Mouse (Mus musculus): Measurements from ENCODE around the gene Arhgef19. TPM values are rescaled to one million over a fixed set of nuclear protein-coding genes. Genes with fewer than 3 reads are reported as not detected.
A peak's percentile ranks its signal among the peaks of the same experiment; 100 is the strongest.

Gene Arhgef19
- polyA plus RNA-seq, 1 experiment from 2014 or later, result 1.5 TPM

- ATAC-seq (replicated peaks; ENCODE audit: low FRiP score) (peak; percentile 37; the same call in 1 of the 2 replicates), DNase-seq (ENCODE audit: low spot score) (no peak)
- no peak overlapping the region for H3K4me2 ChIP-seq (ENCODE audit: low read depth, low read length, severe bottlenecking)
- no peaks in the 10 kb centered on the region for H3K9me3 ChIP-seq (ENCODE audit: control insufficient read depth, low read length)
- no peaks in the 10 kb centered on the region for H3K36me3 ChIP-seq (ENCODE audit: control insufficient read depth, insufficient read depth, low read length)
- H3K9ac ChIP-seq (ENCODE audit: low read length), result no peak overlapping the region
- H3K4me3 ChIP-seq (ENCODE audit: low read depth, low read length), result no peak overlapping the region
- peaks cover 25% of the 10 kb centered on the region for H3K4me1 ChIP-seq (replicated peaks; ENCODE audit: control insufficient read depth, insufficient read depth, low read length)
- WGBS, result 10% methylated on average over 11 of the region's 11 CpGs
- H3K27ac ChIP-seq (ENCODE audit: low read depth, low read length), result no peak overlapping the region
- peaks cover 56% of the 10 kb centered on the region for H3K27me3 ChIP-seq (ENCODE audit: control insufficient read depth, insufficient read depth, low read length)
These were observed 9.3 kb downstream of the Arhgef19 start for GRCm38 (mm10) chr4:141248614-141248978.

DNA sequence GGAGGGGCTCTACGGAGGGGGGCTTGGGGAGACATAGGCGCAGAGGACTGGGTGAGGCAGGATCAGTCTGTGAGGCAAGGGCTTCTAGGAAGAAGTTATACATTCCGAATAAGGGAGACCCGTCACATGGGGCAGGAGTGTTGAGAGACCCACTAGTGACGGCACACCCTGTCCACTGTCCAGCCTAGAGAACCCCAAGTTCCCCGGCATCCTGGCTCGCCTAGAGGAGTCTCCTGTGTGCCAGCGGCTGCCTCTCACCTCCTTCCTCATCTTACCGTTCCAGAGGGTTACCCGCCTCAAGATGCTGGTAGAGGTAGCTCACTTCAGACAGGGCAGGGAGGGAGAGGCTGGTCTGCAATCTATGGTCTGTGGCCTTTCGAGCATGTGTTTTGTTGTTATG lies 10.1 kb downstream of the Arhgef19 start:
- no peak overlapping the region for H3K27ac ChIP-seq (ENCODE audit: low read depth, low read length)
- no peaks in the 10 kb centered on the region for H3K9me3 ChIP-seq (ENCODE audit: control insufficient read depth, low read length)
- no peak for ATAC-seq (replicated peaks; ENCODE audit: low FRiP score)
- H3K9ac ChIP-seq (ENCODE audit: low read length), result no peak overlapping the region
- no peak overlapping the region for H3K4me2 ChIP-seq (ENCODE audit: low read depth, low read length, severe bottlenecking)
- peaks cover 51% of the 10 kb centered on the region for H3K27me3 ChIP-seq (ENCODE audit: control insufficient read depth, insufficient read depth, low read length)
- no peak overlapping the region for H3K4me3 ChIP-seq (ENCODE audit: low read depth, low read length)
- DNase-seq (ENCODE audit: low spot score), result no peak
- WGBS, result 69% methylated on average over 11 of the region's 11 CpGs
- no peaks in the 10 kb centered on the region for H3K36me3 ChIP-seq (ENCODE audit: control insufficient read depth, insufficient read depth, low read length)
- peaks cover 23% of the 10 kb centered on the region for H3K4me1 ChIP-seq (replicated peaks; ENCODE audit: control insufficient read depth, insufficient read depth, low read length)

DNA sequence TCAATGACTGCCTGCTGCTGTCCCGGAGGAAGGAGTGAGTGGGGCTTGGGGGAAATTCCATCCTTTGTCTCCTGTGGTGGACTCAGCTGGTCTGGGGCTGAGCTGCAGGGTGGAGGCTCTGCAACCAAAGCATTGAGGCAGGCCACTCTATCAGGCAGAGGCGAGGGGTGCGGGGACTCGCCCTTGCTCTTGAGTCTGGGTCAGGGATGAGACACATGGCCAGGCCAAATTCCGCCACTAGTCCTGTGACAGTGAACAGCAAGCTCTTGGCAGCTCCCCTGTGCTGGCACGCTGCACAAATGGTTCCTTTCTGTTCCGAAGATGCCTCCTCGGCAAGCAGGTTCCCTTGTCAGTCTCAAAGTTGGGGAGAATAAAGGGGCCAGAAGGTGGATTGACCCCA lies 11.8 kb downstream of the Arhgef19 start:
- Histone ChIP-seq H3K27me3 (ENCODE audit: control insufficient read depth, insufficient read depth, low read length) (peaks cover 36% of the 10 kb centered on the region), H3K27ac (ENCODE audit: low read depth, low read length) (no peak overlapping the region), H3K4me3 (ENCODE audit: low read depth, low read length) (no peak overlapping the region), H3K36me3 (ENCODE audit: control insufficient read depth, insufficient read depth, low read length) (no peaks in the 10 kb centered on the region), H3K9ac (ENCODE audit: low read length) (no peak overlapping the region), H3K9me3 (ENCODE audit: control insufficient read depth, low read length) (no peaks in the 10 kb centered on the region), H3K4me2 (ENCODE audit: low read depth, low read length, severe bottlenecking) (no peak overlapping the region), H3K4me1 (replicated peaks; ENCODE audit: control insufficient read depth, insufficient read depth, low read length) (peaks cover 14% of the 10 kb centered on the region)
- 80% methylated on average over 8 of the region's 8 CpGs for WGBS
- ATAC-seq (replicated peaks; ENCODE audit: low FRiP score) (no peak), DNase-seq (ENCODE audit: low spot score) (no peak)

DNA sequence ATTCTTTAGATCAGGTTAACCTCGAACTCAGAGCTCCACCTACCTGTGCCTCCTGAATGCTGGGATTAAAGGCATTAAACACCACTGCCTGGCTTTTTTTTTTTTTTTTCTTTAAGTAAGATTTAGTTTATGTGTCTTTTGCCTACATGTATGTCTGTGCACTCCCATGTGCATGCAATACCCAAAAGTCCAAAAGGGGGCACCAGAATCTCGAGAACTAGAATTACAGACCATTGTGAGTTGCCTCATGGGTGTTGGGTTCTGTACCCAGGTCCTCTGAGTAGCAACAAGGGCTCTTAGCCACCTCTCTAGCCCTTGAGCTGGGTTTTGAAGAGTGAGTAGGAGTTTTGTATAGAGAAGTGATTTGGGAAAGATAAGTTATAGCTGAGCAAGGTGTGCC lies 13.3 kb downstream of the Arhgef19 start:
- peaks cover 5% of the 10 kb centered on the region; the same call in 1 of the 2 replicates for H3K4me1 ChIP-seq (replicated peaks; ENCODE audit: control insufficient read depth, insufficient read depth, low read length)
- no peaks in the 10 kb centered on the region for H3K36me3 ChIP-seq (ENCODE audit: control insufficient read depth, insufficient read depth, low read length)
- H3K4me3 ChIP-seq (ENCODE audit: low read depth, low read length), result no peak overlapping the region
- H3K27ac ChIP-seq (ENCODE audit: low read depth, low read length), result no peak overlapping the region
- H3K4me2 ChIP-seq (ENCODE audit: low read depth, low read length, severe bottlenecking), result no peak overlapping the region
- H3K27me3 ChIP-seq (ENCODE audit: control insufficient read depth, insufficient read depth, low read length), result peaks cover 20% of the 10 kb centered on the region
- no peak overlapping the region for H3K9ac ChIP-seq (ENCODE audit: low read length)
- WGBS, result 71% methylated on average over 2 of the region's 2 CpGs
- DNase-seq (ENCODE audit: low spot score) (no peak), ATAC-seq (replicated peaks; ENCODE audit: low FRiP score) (no peak)
- H3K9me3 ChIP-seq (ENCODE audit: control insufficient read depth, low read length), result no peaks in the 10 kb centered on the region

GRCm38 (mm10) chr4:141254234-141254633 lies 14.9 kb downstream of the Arhgef19 start:
- H3K9ac ChIP-seq (ENCODE audit: low read length), result no peak overlapping the region
- H3K27ac ChIP-seq (ENCODE audit: low read depth, low read length), result no peak overlapping the region
- H3K4me1 ChIP-seq (replicated peaks; ENCODE audit: control insufficient read depth, insufficient read depth, low read length), result no peaks in the 10 kb centered on the region
- ATAC-seq (replicated peaks; ENCODE audit: low FRiP score), result no peak
- H3K4me2 ChIP-seq (ENCODE audit: low read depth, low read length, severe bottlenecking), result no peak overlapping the region
- no peaks in the 10 kb centered on the region for H3K36me3 ChIP-seq (ENCODE audit: control insufficient read depth, insufficient read depth, low read length)
- DNase-seq (ENCODE audit: low spot score), result no peak
- WGBS, result 84% methylated on average over 16 of the region's 16 CpGs
- H3K27me3 ChIP-seq (ENCODE audit: control insufficient read depth, insufficient read depth, low read length), result peaks cover 4% of the 10 kb centered on the region
- no peaks in the 10 kb centered on the region for H3K9me3 ChIP-seq (ENCODE audit: control insufficient read depth, low read length)
- no peak overlapping the region for H3K4me3 ChIP-seq (ENCODE audit: low read depth, low read length)

DNA sequence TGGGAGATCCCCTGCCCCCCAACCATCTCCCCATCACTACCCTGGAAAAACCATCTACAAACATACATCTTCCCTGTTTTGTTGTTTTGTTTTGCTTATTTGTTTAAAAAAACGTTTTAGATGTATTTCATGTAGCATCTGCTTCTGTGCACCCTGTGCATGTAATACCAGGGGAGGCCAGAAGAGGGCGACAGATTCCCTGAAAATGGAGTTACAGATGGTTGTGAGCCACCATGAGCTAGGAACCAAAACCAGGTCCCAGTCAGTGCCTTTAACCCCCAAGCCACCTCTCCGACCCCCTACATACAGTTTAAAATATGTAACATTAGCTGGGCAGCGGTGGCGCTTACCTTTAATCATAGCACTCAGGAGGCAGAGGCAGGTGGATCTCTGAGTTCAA lies 18.1 kb downstream of the Arhgef19 start:
- no peak for ATAC-seq (replicated peaks; ENCODE audit: low FRiP score)
- H3K27me3 ChIP-seq (ENCODE audit: control insufficient read depth, insufficient read depth, low read length), result no peaks in the 10 kb centered on the region
- no peaks in the 10 kb centered on the region for H3K36me3 ChIP-seq (ENCODE audit: control insufficient read depth, insufficient read depth, low read length)
- H3K4me2 ChIP-seq (ENCODE audit: low read depth, low read length, severe bottlenecking), result no peak overlapping the region
- no peak for DNase-seq (ENCODE audit: low spot score)
- H3K4me1 ChIP-seq (replicated peaks; ENCODE audit: control insufficient read depth, insufficient read depth, low read length), result no peaks in the 10 kb centered on the region
- WGBS, result 63% methylated on average over 5 of the region's 5 CpGs
- H3K9ac ChIP-seq (ENCODE audit: low read length), result no peak overlapping the region
- H3K4me3 ChIP-seq (ENCODE audit: low read depth, low read length), result no peak overlapping the region
- H3K9me3 ChIP-seq (ENCODE audit: control insufficient read depth, low read length), result no peaks in the 10 kb centered on the region
- H3K27ac ChIP-seq (ENCODE audit: low read depth, low read length), result no peak overlapping the region

DNA sequence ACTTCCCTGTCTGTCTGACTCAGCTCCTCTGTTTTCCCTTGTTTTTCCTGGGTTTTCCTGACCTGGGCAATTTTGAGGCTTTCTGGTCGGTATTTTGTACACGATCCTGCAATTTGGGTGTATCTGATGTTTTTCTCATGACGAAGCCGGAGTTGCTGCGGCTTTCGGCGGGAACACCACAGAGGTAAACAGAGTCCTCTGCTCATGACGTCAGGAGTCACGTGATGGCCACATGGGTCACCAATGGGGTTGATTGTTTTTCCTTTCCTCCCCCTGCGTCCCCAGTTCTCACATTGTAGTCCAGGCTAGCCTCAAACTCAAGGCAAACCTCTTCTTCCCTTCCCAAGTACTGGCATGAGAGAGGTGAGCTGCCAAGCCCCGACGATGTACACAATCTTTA lies 20.1 kb downstream of the Arhgef19 start:
- no peak overlapping the region for H3K4me2 ChIP-seq (ENCODE audit: low read depth, low read length, severe bottlenecking)
- DNase-seq (ENCODE audit: low spot score), result no peak
- no peak overlapping the region for H3K9ac ChIP-seq (ENCODE audit: low read length)
- H3K9me3 ChIP-seq (ENCODE audit: control insufficient read depth, low read length), result no peaks in the 10 kb centered on the region
- no peaks in the 10 kb centered on the region for H3K4me1 ChIP-seq (replicated peaks; ENCODE audit: control insufficient read depth, insufficient read depth, low read length)
- 84% methylated on average over 12 of the region's 12 CpGs for WGBS
- no peaks in the 10 kb centered on the region for H3K27me3 ChIP-seq (ENCODE audit: control insufficient read depth, insufficient read depth, low read length)
- no peak overlapping the region for H3K27ac ChIP-seq (ENCODE audit: low read depth, low read length)
- no peak overlapping the region for H3K4me3 ChIP-seq (ENCODE audit: low read depth, low read length)
- H3K36me3 ChIP-seq (ENCODE audit: control insufficient read depth, insufficient read depth, low read length), result no peaks in the 10 kb centered on the region
- no peak for ATAC-seq (replicated peaks; ENCODE audit: low FRiP score)

- WGBS, result 78% methylated on average over 16 of the region's 16 CpGs
- Histone ChIP-seq H3K36me3 (ENCODE audit: control insufficient read depth, insufficient read depth, low read length) (no peaks in the 10 kb centered on the region), H3K9ac (ENCODE audit: low read length) (no peak overlapping the region), H3K4me1 (replicated peaks; ENCODE audit: control insufficient read depth, insufficient read depth, low read length) (no peaks in the 10 kb centered on the region), H3K27me3 (ENCODE audit: control insufficient read depth, insufficient read depth, low read length) (no peaks in the 10 kb centered on the region), H3K9me3 (ENCODE audit: control insufficient read depth, low read length) (no peaks in the 10 kb centered on the region), H3K27ac (ENCODE audit: low read depth, low read length) (no peak overlapping the region), H3K4me3 (ENCODE audit: low read depth, low read length) (no peak overlapping the region), H3K4me2 (ENCODE audit: low read depth, low read length, severe bottlenecking) (no peak overlapping the region)
- ATAC-seq (replicated peaks; ENCODE audit: low FRiP score) (no peak), DNase-seq (ENCODE audit: low spot score) (no peak)
These were observed 20.9 kb downstream of the Arhgef19 start for GRCm38 (mm10) chr4:141260007-141260723.

DNA sequence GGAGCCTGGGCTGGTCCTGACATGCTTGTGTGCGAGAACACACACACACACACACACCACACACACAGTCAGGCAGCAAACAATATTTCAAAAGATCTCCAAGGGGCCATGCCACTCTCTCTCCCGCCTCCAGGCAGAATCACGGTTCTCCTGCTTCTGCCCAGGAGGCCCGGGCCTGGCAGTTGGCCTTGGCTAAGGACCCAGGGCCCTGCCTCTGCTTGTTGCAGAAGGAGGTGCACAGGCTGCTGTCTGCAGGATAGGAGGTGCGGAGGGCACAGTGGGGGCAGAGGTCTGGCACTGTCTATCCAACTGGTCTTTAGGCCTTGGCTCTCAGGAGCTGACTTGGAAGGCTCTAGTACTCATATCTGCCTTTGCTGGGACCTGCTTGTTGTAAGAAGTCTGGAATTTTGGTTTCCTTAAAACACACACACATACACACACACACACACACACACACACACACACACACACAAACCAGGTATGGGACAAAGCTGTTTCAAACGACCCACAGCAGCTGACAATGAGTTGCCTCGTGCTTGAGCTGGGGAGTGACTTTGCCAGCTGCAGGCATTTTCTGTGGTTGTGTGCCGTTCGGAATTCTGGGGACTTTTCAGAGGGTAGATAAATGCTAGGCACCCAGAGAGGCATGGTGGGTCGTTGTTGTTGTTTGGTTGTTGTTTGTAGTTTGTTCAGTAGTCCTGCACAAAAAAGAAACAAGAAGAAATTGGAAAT lies 23.8 kb downstream of the Arhgef19 start:
- Histone ChIP-seq H3K4me2 (ENCODE audit: low read depth, low read length, severe bottlenecking) (no peak overlapping the region), H3K27me3 (ENCODE audit: control insufficient read depth, insufficient read depth, low read length) (no peaks in the 10 kb centered on the region), H3K27ac (ENCODE audit: low read depth, low read length) (no peak overlapping the region), H3K9ac (ENCODE audit: low read length) (no peak overlapping the region), H3K4me1 (replicated peaks; ENCODE audit: control insufficient read depth, insufficient read depth, low read length) (no peaks in the 10 kb centered on the region), H3K4me3 (ENCODE audit: low read depth, low read length) (no peak overlapping the region), H3K36me3 (ENCODE audit: control insufficient read depth, insufficient read depth, low read length) (no peaks in the 10 kb centered on the region), H3K9me3 (ENCODE audit: control insufficient read depth, low read length) (no peaks in the 10 kb centered on the region)
- DNase-seq (ENCODE audit: low spot score) (no peak), ATAC-seq (replicated peaks; ENCODE audit: low FRiP score) (no peak)
- WGBS, result 77% methylated on average over 10 of the region's 10 CpGs
